Mouse (Mus musculus): ENCODE results near the gene Tmem136. TPM values are rescaled to one million over a fixed set of nuclear protein-coding genes. Genes with fewer than 3 reads are reported as not detected.
A peak's percentile ranks its signal among the peaks of the same experiment; 100 is the strongest.
"Not testable (repeated sequence)": the region's sequence is repeated elsewhere in the genome, so short reads cannot be mapped to it uniquely, and the experiment has no call there.

Tmem136 gene
- polyA plus RNA-seq, 1 experiment from 2014 or later: 0.78 TPM

DNA sequence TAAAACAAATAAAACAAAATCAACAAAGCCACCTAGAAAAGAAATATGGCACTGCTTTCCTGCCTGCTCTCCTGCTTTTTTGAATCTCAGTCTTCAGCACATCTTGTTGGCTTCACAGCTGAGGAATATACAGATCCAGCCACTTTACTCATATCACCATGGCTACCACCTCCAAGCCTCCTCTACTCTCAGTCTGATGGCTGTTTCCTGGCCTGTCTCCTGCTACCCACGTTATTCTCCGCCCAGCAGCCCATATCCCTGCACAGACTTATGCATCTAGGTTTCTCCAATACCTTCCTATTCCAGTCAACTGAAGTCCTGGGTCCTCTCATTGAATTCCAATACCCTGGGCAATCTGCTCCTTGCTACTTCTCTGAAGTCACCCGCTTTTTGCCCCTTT is 17.2 kb upstream of the Tmem136 start:
- no peak for ATAC-seq (ENCODE audit: low read depth)
- Histone ChIP-seq H3K36me3 (ENCODE audit: control insufficient read depth, insufficient read depth) (no peaks in the 10 kb centered on the region), H3K4me3 (ENCODE audit: low read depth, low read length) (no peak overlapping the region), H3K27ac (ENCODE audit: low read length) (no peak overlapping the region), H3K27me3 (ENCODE audit: control insufficient read depth, insufficient read depth, low read depth, low read length) (peaks cover 3% of the 10 kb centered on the region; the same call in 1 of the 2 replicates), H3K9me3 (replicated peaks; ENCODE audit: control insufficient read depth, low read length) (no peaks in the 10 kb centered on the region), H3K9ac (ENCODE audit: low read depth, low read length) (no peak overlapping the region), H3K4me1 (ENCODE audit: control insufficient read depth, low read depth, low read length) (peaks cover 9% of the 10 kb centered on the region), H3K4me2 (ENCODE audit: low read depth, low read length) (no peak overlapping the region)
- 53% methylated on average over 3 of the region's 3 CpGs for whole genome bisulfite sequencing (ENCODE audit: insufficient replicate concordance)

- peaks cover 9% of the 10 kb centered on the region for H3K4me1 ChIP-seq (ENCODE audit: control insufficient read depth, low read depth, low read length)
- no peaks in the 10 kb centered on the region for H3K36me3 ChIP-seq (ENCODE audit: control insufficient read depth, insufficient read depth)
- H3K9ac ChIP-seq (ENCODE audit: low read depth, low read length): no peak overlapping the region
- no peak overlapping the region for H3K27ac ChIP-seq (ENCODE audit: low read length)
- no peak overlapping the region for H3K4me3 ChIP-seq (ENCODE audit: low read depth, low read length)
- H3K9me3 ChIP-seq (replicated peaks; ENCODE audit: control insufficient read depth, low read length): no peaks in the 10 kb centered on the region
- H3K4me2 ChIP-seq (ENCODE audit: low read depth, low read length): no peak overlapping the region
- no peak for ATAC-seq (ENCODE audit: low read depth)
- WGBS (ENCODE audit: insufficient replicate concordance): 27% methylated on average over 4 of the region's 4 CpGs
- no peaks in the 10 kb centered on the region; the same call in 1 of the 2 replicates for H3K27me3 ChIP-seq (ENCODE audit: control insufficient read depth, insufficient read depth, low read depth, low read length)
These were observed 16.0 kb upstream of the Tmem136 start for GRCm38 (mm10) chr9:43132380-43132779.

DNA sequence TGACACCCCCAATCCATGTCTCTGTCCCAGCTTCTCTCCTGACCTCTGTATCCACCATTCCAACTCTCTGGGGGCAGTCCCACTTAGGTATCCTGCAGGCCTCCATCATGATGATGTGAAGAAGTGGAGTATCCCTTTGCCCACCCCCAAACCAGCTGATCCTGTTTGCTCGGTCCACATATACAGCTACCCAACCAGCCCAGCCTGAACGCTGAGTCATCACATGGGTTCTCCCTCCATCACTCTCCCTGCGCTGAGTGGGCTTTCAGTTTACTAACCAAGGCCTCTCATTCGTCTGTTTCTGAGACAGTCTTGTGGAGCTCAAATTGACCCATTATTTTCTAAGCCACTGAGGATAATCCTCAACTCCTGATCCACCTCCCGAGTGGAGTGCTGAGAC is 15.6 kb upstream of the Tmem136 start:
- Histone ChIP-seq H3K36me3 (ENCODE audit: control insufficient read depth, insufficient read depth) (no peaks in the 10 kb centered on the region), H3K9ac (ENCODE audit: low read depth, low read length) (no peak overlapping the region), H3K4me1 (ENCODE audit: control insufficient read depth, low read depth, low read length) (peaks cover 9% of the 10 kb centered on the region), H3K27me3 (ENCODE audit: control insufficient read depth, insufficient read depth, low read depth, low read length) (no peaks in the 10 kb centered on the region; the same call in 1 of the 2 replicates), H3K4me2 (ENCODE audit: low read depth, low read length) (no peak overlapping the region), H3K4me3 (ENCODE audit: low read depth, low read length) (no peak overlapping the region), H3K9me3 (replicated peaks; ENCODE audit: control insufficient read depth, low read length) (no peaks in the 10 kb centered on the region), H3K27ac (ENCODE audit: low read length) (no peak overlapping the region)
- WGBS (ENCODE audit: insufficient replicate concordance): 58% methylated on average over 5 of the region's 5 CpGs
- ATAC-seq (ENCODE audit: low read depth): no peak

DNA sequence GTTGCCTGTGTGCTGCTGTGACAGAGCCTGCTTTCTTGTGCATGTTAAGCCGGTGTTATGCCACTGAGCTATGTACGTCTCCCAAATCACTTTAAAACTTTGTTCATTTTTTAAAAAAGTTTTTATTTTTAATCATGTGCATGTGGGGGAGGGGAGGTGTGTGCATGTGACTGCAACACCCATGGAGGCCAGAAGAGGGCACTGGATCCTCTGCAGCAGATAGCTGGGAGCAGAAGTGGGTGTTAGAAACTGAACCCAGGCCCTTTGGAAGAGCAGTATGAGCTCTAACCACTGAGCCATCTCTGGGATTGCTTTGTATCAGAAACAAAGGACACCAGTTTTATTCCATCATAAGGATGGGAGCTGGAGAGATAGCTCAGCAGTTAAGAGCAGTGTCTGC is 14.3 kb upstream of the Tmem136 start:
- ATAC-seq (ENCODE audit: low read depth): no peak
- no peaks in the 10 kb centered on the region; the same call in 1 of the 2 replicates for H3K27me3 ChIP-seq (ENCODE audit: control insufficient read depth, insufficient read depth, low read depth, low read length)
- H3K27ac ChIP-seq (ENCODE audit: low read length): no peak overlapping the region
- H3K4me2 ChIP-seq (ENCODE audit: low read depth, low read length): no peak overlapping the region
- H3K36me3 ChIP-seq (ENCODE audit: control insufficient read depth, insufficient read depth): no peaks in the 10 kb centered on the region
- no peak overlapping the region for H3K9ac ChIP-seq (ENCODE audit: low read depth, low read length)
- H3K4me3 ChIP-seq (ENCODE audit: low read depth, low read length): no peak overlapping the region
- 84% methylated on average over 2 of the region's 2 CpGs for WGBS (ENCODE audit: insufficient replicate concordance)
- H3K4me1 ChIP-seq (ENCODE audit: control insufficient read depth, low read depth, low read length): peaks cover 10% of the 10 kb centered on the region
- H3K9me3 ChIP-seq (replicated peaks; ENCODE audit: control insufficient read depth, low read length): no peaks in the 10 kb centered on the region

DNA sequence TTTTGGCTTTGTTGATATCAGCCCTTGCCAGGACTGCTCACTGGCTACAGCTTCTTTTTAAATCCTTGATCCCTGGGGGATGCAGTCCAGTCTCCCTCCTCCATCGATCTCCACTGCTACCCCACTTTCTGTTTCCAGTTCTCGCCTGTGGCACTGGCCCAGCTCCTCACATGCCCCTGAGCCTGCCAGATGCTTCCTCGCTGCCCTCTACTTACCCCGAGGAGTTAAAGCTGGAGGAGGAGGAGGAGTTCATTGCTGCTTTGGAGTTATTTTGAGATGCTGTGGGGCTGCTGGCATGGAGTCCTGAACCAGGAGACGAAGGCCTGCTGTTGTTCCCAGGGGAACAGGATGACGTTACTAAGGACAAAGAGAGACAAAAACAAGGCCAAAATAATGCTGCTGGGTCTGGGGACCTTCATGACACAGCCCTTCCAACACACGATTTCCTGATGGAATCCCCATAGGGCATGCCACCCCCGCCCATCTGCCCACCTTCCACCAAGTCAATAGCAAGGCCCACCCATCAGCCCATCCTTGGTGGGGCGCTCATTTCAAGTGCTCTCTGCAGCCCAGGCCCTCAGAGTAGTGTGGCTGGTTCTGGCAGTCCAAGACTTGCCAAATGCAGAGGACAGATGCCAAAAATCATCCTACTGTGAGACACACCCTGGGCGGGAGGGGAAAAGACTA is 10.9 kb upstream of the Tmem136 start:
- Histone ChIP-seq H3K9ac (ENCODE audit: low read depth, low read length) (no peak overlapping the region), H3K4me1 (ENCODE audit: control insufficient read depth, low read depth, low read length) (peaks cover 12% of the 10 kb centered on the region), H3K9me3 (replicated peaks; ENCODE audit: control insufficient read depth, low read length) (no peaks in the 10 kb centered on the region), H3K4me3 (ENCODE audit: low read depth, low read length) (no peak overlapping the region), H3K4me2 (ENCODE audit: low read depth, low read length) (no peak overlapping the region), H3K27me3 (ENCODE audit: control insufficient read depth, insufficient read depth, low read depth, low read length) (no peaks in the 10 kb centered on the region; the same call in 1 of the 2 replicates), H3K27ac (ENCODE audit: low read length) (no peak overlapping the region), H3K36me3 (ENCODE audit: control insufficient read depth, insufficient read depth) (no peaks in the 10 kb centered on the region)
- WGBS (ENCODE audit: insufficient replicate concordance): 52% methylated on average over 10 of the region's 10 CpGs
- ATAC-seq (ENCODE audit: low read depth): no peak

- H3K27me3 ChIP-seq (ENCODE audit: control insufficient read depth, insufficient read depth, low read depth, low read length): peaks cover 22% of the 10 kb centered on the region
- peaks cover 6% of the 10 kb centered on the region for H3K4me1 ChIP-seq (ENCODE audit: control insufficient read depth, low read depth, low read length)
- no peaks in the 10 kb centered on the region for H3K36me3 ChIP-seq (ENCODE audit: control insufficient read depth, insufficient read depth)
- ATAC-seq (ENCODE audit: low read depth): no peak
- H3K4me2 ChIP-seq (ENCODE audit: low read depth, low read length): no peak overlapping the region
- H3K9me3 ChIP-seq (replicated peaks; ENCODE audit: control insufficient read depth, low read length): no peaks in the 10 kb centered on the region
- no peak overlapping the region for H3K9ac ChIP-seq (ENCODE audit: low read depth, low read length)
- 26% methylated on average over 1 of the region's 1 CpGs for WGBS (ENCODE audit: insufficient replicate concordance)
- H3K27ac ChIP-seq (ENCODE audit: low read length): no peak overlapping the region
- no peak overlapping the region for H3K4me3 ChIP-seq (ENCODE audit: low read depth, low read length)
These were observed 6.0 kb upstream of the Tmem136 start for GRCm38 (mm10) chr9:43122379-43122778.

GRCm38 (mm10) chr9:43121948-43122347 is 5.6 kb upstream of the Tmem136 start:
- H3K36me3 ChIP-seq (ENCODE audit: control insufficient read depth, insufficient read depth); H3K4me3 ChIP-seq (ENCODE audit: low read depth, low read length); ATAC-seq (ENCODE audit: low read depth); H3K9me3 ChIP-seq (replicated peaks; ENCODE audit: control insufficient read depth, low read length); H3K27ac ChIP-seq (ENCODE audit: low read length); H3K9ac ChIP-seq (ENCODE audit: low read depth, low read length); H3K4me1 ChIP-seq (ENCODE audit: control insufficient read depth, low read depth, low read length); H3K4me2 ChIP-seq (ENCODE audit: low read depth, low read length): not testable (repeated sequence)
- H3K27me3 ChIP-seq (ENCODE audit: control insufficient read depth, insufficient read depth, low read depth, low read length): peaks cover 22% of the 10 kb centered on the region
- 65% methylated on average over 2 of the region's 2 CpGs for whole genome bisulfite sequencing (ENCODE audit: insufficient replicate concordance)

GRCm38 (mm10) chr9:43116997-43117336 is 597 bp upstream of the Tmem136 start:
- peak overlapping the region; percentile 81 for H3K9ac ChIP-seq (ENCODE audit: low read depth, low read length)
- H3K9me3 ChIP-seq (replicated peaks; ENCODE audit: control insufficient read depth, low read length): no peaks in the 10 kb centered on the region
- H3K27me3 ChIP-seq (ENCODE audit: control insufficient read depth, insufficient read depth, low read depth, low read length): peaks cover 30% of the 10 kb centered on the region
- ATAC-seq (ENCODE audit: low read depth): no peak
- no peaks in the 10 kb centered on the region for H3K36me3 ChIP-seq (ENCODE audit: control insufficient read depth, insufficient read depth)
- peaks cover 28% of the 10 kb centered on the region for H3K4me1 ChIP-seq (ENCODE audit: control insufficient read depth, low read depth, low read length)
- H3K4me3 ChIP-seq (ENCODE audit: low read depth, low read length): peak overlapping the region; percentile 71
- WGBS (ENCODE audit: insufficient replicate concordance): 58% methylated on average over 6 of the region's 6 CpGs
- peak overlapping the region; percentile 92 for H3K27ac ChIP-seq (ENCODE audit: low read length)
- peak overlapping the region; percentile 81 for H3K4me2 ChIP-seq (ENCODE audit: low read depth, low read length)

GRCm38 (mm10) chr9:43115431-43116133 is 788 bp downstream of the Tmem136 start:
- Histone ChIP-seq H3K36me3 (ENCODE audit: control insufficient read depth, insufficient read depth) (no peaks in the 10 kb centered on the region), H3K4me1 (ENCODE audit: control insufficient read depth, low read depth, low read length) (peaks cover 28% of the 10 kb centered on the region), H3K27ac (ENCODE audit: low read length) (peak overlapping the region; percentile 89), H3K27me3 (ENCODE audit: control insufficient read depth, insufficient read depth, low read depth, low read length) (peaks cover 38% of the 10 kb centered on the region), H3K4me2 (ENCODE audit: low read depth, low read length) (peak overlapping the region; percentile 81), H3K9ac (ENCODE audit: low read depth, low read length) (peak overlapping the region; percentile 81), H3K4me3 (ENCODE audit: low read depth, low read length) (peak overlapping the region; percentile 71), H3K9me3 (replicated peaks; ENCODE audit: control insufficient read depth, low read length) (no peaks in the 10 kb centered on the region)
- ATAC-seq (ENCODE audit: low read depth): peak; percentile 1; the same call in 1 of the 2 replicates
- 29% methylated on average over 12 of the region's 12 CpGs for WGBS (ENCODE audit: insufficient replicate concordance)
